Mouse (Mus musculus): ENCODE data around the gene Ppp1r17. TPM values are rescaled to one million over a fixed set of nuclear protein-coding genes. Genes with fewer than 3 reads are reported as not detected.

Ppp1r17 gene
- total RNA-seq, 2 experiments from 2014 or later: 0.26 TPM; not detected in 1

GRCm38 (mm10) chr6:56068516-56068915, 51.2 kb downstream of the Ppp1r17 start:
- intact Hi-C loops (cut with DNase I): loop anchor here (5.0 kb wide), 2 partner anchors 539 to 624 kb away; no protein-coding TSS in a partner anchor
- DNase-seq (ENCODE audit: extremely low spot score in 1 of 2, low spot score in 2 of 2): no peak

- no peak for DNase-seq (ENCODE audit: extremely low spot score in 1 of 2, low spot score in 2 of 2)
Measured at GRCm38 (mm10) chr6:56076378-56076805, 59.1 kb downstream of the Ppp1r17 start.

More at GRCm38 (mm10) chr6:56076378-56076805, 59.1 kb downstream of the Ppp1r17 start:
- intact Hi-C loops (cut with DNase I): no loop called here

Other genes with a start within 250 kb of the Ppp1r17 start
- 1 to 10 TPM; 1.5 to 2.0 TPM for gene Itprid1, start 180.6 kb upstream of the Ppp1r17 start, total RNA-seq (2021)